Mouse (Mus musculus): ENCODE measurements around the gene Myo3a. TPM values are rescaled to one million over a fixed set of nuclear protein-coding genes. Genes with fewer than 3 reads are reported as not detected.
A peak's percentile ranks its signal among the peaks of the same experiment; 100 is the strongest.
"Not testable (repeated sequence)": the region's sequence is repeated elsewhere in the genome, so short reads cannot be mapped to it uniquely, and the experiment has no call there.

Myo3a gene
- total RNA-seq (2021): not detected
- long read RNA-seq, experiment 1: 0 reads
- long read RNA-seq, experiment 2: 0 reads

GRCm38 (mm10) chr2:22227308-22227707 is at the start of gene Myo3a:
Myo3a (plus strand) TSS chr2:22227503.
- no peak for DNase-seq

DNA sequence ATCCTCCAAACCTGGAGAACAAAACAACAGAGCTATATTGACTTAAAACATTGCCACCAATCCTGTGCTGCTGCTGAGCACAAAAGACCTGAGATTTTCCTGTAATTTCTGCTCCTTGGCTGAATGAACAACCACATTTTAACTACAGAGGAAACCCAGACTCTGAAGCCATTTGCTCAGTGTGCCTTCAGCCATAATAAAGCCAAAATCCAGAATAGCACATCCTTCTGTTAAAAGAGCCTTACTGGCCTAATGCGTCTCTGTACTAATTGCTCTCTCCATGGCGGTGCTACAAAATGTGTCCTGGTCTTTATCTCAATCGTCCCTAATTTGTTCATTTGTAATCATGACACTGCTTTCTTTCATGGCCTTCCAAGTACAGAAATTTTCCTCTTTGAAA is 23.2 kb downstream of the Myo3a start:
- DNase-seq: no peak

GRCm38 (mm10) chr2:22251045-22251444 is 23.7 kb downstream of the Myo3a start:
- DNase-seq: no peak

GRCm38 (mm10) chr2:22255600-22255999 is 28.3 kb downstream of the Myo3a start:
- no peak for DNase-seq

GRCm38 (mm10) chr2:22271555-22271954 is 44.3 kb downstream of the Myo3a start:
- no peak for DNase-seq

DNA sequence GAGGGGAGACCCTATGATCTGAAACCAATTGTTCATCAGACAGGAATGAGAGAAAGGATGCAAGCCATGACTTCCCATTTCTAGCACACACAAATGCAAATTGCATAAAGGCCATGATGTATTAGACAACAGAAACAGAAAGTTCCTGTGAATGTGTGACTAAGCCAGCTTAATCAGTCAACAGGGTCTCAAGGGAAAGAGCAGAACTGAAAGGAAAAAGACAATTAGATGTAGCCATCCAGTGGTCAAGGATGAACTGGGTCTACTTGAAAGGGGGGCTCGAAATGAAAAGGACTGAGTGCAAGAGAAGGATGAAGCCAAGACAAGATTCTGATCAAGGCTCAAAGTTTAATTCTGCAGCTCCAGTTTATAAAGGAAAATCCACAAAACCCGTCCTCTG is 58.1 kb downstream of the Myo3a start:
- no peak for DNase-seq

GRCm38 (mm10) chr2:22285777-22286176 is 58.5 kb downstream of the Myo3a start:
- no peak for DNase-seq

- DNase-seq: no peak
These were observed 66.5 kb downstream of the Myo3a start for GRCm38 (mm10) chr2:22293579-22294446.

DNA sequence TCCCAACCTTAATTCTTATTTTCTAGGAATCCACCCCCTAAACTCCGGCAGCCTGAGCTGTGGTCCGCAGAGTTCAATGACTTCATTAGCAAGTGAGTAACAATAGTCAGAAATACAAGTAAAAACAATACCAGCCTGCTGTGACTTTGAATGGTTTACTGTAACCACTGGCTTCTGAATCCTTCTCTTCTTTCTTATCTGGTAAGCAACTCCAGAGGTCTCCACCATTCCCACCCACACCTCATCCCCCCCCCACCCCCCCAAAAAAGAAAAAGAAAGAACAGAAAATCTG is 67.1 kb downstream of the Myo3a start:
- DNase-seq: no peak

GRCm38 (mm10) chr2:22297913-22298312 is 70.6 kb downstream of the Myo3a start:
- DNase-seq: no peak

- DNase-seq: peak; percentile 8 to 9
These were observed 111.1 kb downstream of the Myo3a start for GRCm38 (mm10) chr2:22338269-22338857.

- DNase-seq: not testable (repeated sequence)
These were observed 183.2 kb downstream of the Myo3a start for GRCm38 (mm10) chr2:22410511-22410910.

DNA sequence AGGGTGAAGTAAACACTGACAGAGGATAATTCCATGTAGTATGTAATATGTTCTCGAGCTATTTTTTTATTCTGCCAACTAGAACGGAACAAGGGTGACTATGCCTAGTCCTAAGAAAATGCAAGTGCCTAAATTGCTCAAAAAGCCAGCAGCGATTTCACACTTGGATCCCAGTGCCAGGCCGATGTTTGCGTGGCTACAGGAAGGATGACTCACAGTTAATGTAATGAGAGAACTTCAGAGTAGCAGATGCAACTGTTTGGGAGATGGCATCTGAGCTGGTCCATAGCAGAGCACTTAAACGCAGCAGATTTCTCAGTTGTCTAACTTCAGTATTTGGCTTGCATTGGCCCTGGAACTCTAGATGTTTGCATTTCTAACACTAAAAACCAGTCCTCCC is 321.1 kb downstream of the Myo3a start:
- DNase-seq: no peak

GRCm38 (mm10) chr2:22587469-22588169 is 360.3 kb downstream of the Myo3a start:
- DNase-seq: not testable (repeated sequence)

DNA sequence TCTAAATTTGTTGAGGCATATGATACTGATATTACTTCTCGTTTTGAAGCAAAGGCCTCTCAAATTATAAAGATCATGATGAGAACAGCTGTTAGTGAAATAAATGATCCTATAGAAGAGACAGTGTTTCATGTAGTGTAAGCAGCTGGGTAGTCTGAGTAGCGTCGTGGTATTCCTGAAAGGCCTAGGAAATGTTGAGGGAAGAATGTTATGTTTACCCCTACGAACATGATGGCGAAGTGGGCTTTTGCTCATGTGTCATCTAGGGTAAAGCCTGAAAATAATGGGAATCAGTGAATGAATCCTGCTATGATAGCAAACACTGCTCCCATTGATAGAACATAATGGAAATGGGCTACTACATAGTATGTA is 360.9 kb downstream of the Myo3a start:
- DNase-seq: not testable (repeated sequence)

GRCm38 (mm10) chr2:22588673-22589381 is 361.5 kb downstream of the Myo3a start:
- not testable (repeated sequence) for DNase-seq

GRCm38 (mm10) chr2:22589382-22590205 is 362.3 kb downstream of the Myo3a start:
- not testable (repeated sequence) for DNase-seq

- DNase-seq: no peak
These were observed 362.8 kb downstream of the Myo3a start for GRCm38 (mm10) chr2:22590206-22590490.

- no peak for DNase-seq
These were observed 390.6 kb downstream of the Myo3a start for GRCm38 (mm10) chr2:22617951-22618350.

GRCm38 (mm10) chr2:22619416-22619815 is 392.1 kb downstream of the Myo3a start:
- DNase-seq: no peak

- DNase-seq: no peak
These were observed 392.7 kb downstream of the Myo3a start for GRCm38 (mm10) chr2:22620030-22620429.

DNA sequence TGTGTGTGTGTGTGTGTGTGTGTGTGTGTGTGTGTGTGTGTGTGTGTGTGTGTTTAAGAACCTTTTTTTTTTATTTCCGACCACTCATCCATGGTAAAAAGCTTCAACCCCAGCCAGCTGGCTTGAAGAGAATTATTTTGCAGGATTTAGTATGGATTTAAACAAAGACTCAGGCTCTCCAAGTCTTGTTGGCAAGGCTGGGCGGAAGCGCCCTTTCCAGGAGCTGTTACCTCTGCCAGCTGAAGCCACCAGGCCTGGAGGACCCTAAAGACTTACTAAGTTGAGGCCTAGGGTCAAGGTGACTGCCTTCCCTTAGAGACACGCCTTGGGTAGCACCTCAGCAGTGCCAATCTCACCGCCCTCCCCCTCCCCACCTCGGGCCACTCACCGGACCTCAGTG is 393.2 kb downstream of the Myo3a start:
- DNase-seq: no peak

Data from heart, adult 18-20 months (tissue).